Mouse (Mus musculus): ENCODE results near the gene Duxbl1.
"Not testable (repeated sequence)": the region's sequence is repeated elsewhere in the genome, so short reads cannot be mapped to it uniquely, and the experiment has no call there.

DNA sequence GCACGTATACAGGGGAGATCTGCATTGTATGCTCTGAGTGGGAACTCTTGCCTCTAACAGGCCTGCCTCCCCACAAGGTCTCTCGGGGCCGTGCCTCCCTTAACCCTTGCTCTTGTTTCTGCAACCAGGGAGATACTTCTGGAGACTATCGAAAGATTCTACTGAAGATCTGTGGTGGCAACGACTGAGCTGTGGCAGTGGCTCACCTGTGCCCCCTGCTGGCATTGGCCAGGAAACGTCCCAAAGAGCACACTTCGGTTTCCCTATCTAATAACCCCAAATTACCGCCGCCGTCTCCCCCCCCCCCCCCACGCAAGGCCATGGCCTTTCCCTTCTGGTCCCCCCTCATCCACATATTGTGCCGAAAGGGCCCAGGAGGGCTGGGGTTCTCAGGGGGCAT, 47.3 kb downstream of the Duxbl1 start:
- TF ChIP-seq CTCF (IDR thresholded peaks at IDR 0.05; ENCODE audit: insufficient read depth, low read length); POLR2A (IDR thresholded peaks at IDR 0.05; ENCODE audit: borderline replicate concordance, extremely low read depth, low read depth, low read length): not testable (repeated sequence)
